Mouse (Mus musculus): ENCODE data around the gene Onecut1. TPM values are rescaled to one million over a fixed set of nuclear protein-coding genes. Genes with fewer than 3 reads are reported as not detected.
A peak's percentile ranks its signal among the peaks of the same experiment; 100 is the strongest.

The Onecut1 gene
- polyA plus RNA-seq, 1 experiment from 2014 or later, result 2.6 TPM

- Histone ChIP-seq H3K9ac (ENCODE audit: low read depth, low read length) (no peak overlapping the region), H3K36me3 (ENCODE audit: control insufficient read depth, insufficient read depth) (no peaks in the 10 kb centered on the region), H3K27ac (ENCODE audit: low read length) (no peak overlapping the region; the same call in 1 of the 2 replicates), H3K4me2 (ENCODE audit: low read depth, low read length) (peak overlapping the region; percentile 34; the same call in 1 of the 2 replicates), H3K27me3 (ENCODE audit: control insufficient read depth, insufficient read depth, low read depth, low read length) (peaks cover 58% of the 10 kb centered on the region), H3K4me3 (ENCODE audit: low read depth, low read length) (no peak overlapping the region), H3K9me3 (replicated peaks; ENCODE audit: control insufficient read depth, low read length) (no peaks in the 10 kb centered on the region), H3K4me1 (ENCODE audit: control insufficient read depth, low read depth, low read length) (no peaks in the 10 kb centered on the region; the same call in 1 of the 2 replicates)
- WGBS (ENCODE audit: insufficient replicate concordance), result 7% methylated on average over 15 of the region's 15 CpGs
- ATAC-seq (ENCODE audit: low read depth), result no peak
Observed at GRCm38 (mm10) chr9:74867641-74868205, 6.0 kb downstream of the Onecut1 start.

- no peak for ATAC-seq (ENCODE audit: low read depth)
- no peak overlapping the region for H3K4me3 ChIP-seq (ENCODE audit: low read depth, low read length)
- H3K27me3 ChIP-seq (ENCODE audit: control insufficient read depth, insufficient read depth, low read depth, low read length), result peaks cover 51% of the 10 kb centered on the region
- H3K4me2 ChIP-seq (ENCODE audit: low read depth, low read length), result no peak overlapping the region
- H3K9me3 ChIP-seq (replicated peaks; ENCODE audit: control insufficient read depth, low read length), result no peaks in the 10 kb centered on the region
- WGBS (ENCODE audit: insufficient replicate concordance), result 10% methylated on average over 22 of the region's 22 CpGs
- H3K4me1 ChIP-seq (ENCODE audit: control insufficient read depth, low read depth, low read length), result no peaks in the 10 kb centered on the region; the same call in 1 of the 2 replicates
- no peak overlapping the region for H3K9ac ChIP-seq (ENCODE audit: low read depth, low read length)
- no peaks in the 10 kb centered on the region for H3K36me3 ChIP-seq (ENCODE audit: control insufficient read depth, insufficient read depth)
- no peak overlapping the region for H3K27ac ChIP-seq (ENCODE audit: low read length)
Observed at GRCm38 (mm10) chr9:74868336-74868950, 6.7 kb downstream of the Onecut1 start.

- Histone ChIP-seq H3K9me3 (replicated peaks; ENCODE audit: control insufficient read depth, low read length) (no peaks in the 10 kb centered on the region), H3K9ac (ENCODE audit: low read depth, low read length) (no peak overlapping the region), H3K4me1 (ENCODE audit: control insufficient read depth, low read depth, low read length) (no peaks in the 10 kb centered on the region; the same call in 1 of the 2 replicates), H3K27ac (ENCODE audit: low read length) (no peak overlapping the region), H3K36me3 (ENCODE audit: control insufficient read depth, insufficient read depth) (no peaks in the 10 kb centered on the region), H3K4me3 (ENCODE audit: low read depth, low read length) (no peak overlapping the region), H3K27me3 (ENCODE audit: control insufficient read depth, insufficient read depth, low read depth, low read length) (peaks cover 26% of the 10 kb centered on the region), H3K4me2 (ENCODE audit: low read depth, low read length) (no peak overlapping the region)
- WGBS (ENCODE audit: insufficient replicate concordance), result 15% methylated on average over 13 of the region's 13 CpGs
- no peak for ATAC-seq (ENCODE audit: low read depth)
Observed at GRCm38 (mm10) chr9:74870960-74871688, 9.4 kb downstream of the Onecut1 start.

- H3K4me2 ChIP-seq (ENCODE audit: low read depth, low read length), result no peak overlapping the region
- no peaks in the 10 kb centered on the region for H3K4me1 ChIP-seq (ENCODE audit: control insufficient read depth, low read depth, low read length)
- 48% methylated on average over 6 of the region's 6 CpGs for WGBS (ENCODE audit: insufficient replicate concordance)
- H3K27me3 ChIP-seq (ENCODE audit: control insufficient read depth, insufficient read depth, low read depth, low read length), result no peaks in the 10 kb centered on the region
- no peaks in the 10 kb centered on the region for H3K9me3 ChIP-seq (replicated peaks; ENCODE audit: control insufficient read depth, low read length)
- H3K36me3 ChIP-seq (ENCODE audit: control insufficient read depth, insufficient read depth), result no peaks in the 10 kb centered on the region
- ATAC-seq (ENCODE audit: low read depth), result no peak
- no peak overlapping the region for H3K4me3 ChIP-seq (ENCODE audit: low read depth, low read length)
- H3K27ac ChIP-seq (ENCODE audit: low read length), result no peak overlapping the region
- H3K9ac ChIP-seq (ENCODE audit: low read depth, low read length), result no peak overlapping the region
Observed at GRCm38 (mm10) chr9:74876328-74876727, 14.6 kb downstream of the Onecut1 start.

GRCm38 (mm10) chr9:74877709-74878108 lies 16.0 kb downstream of the Onecut1 start:
- H3K4me3 ChIP-seq (ENCODE audit: low read depth, low read length), result no peak overlapping the region
- no peaks in the 10 kb centered on the region for H3K27me3 ChIP-seq (ENCODE audit: control insufficient read depth, insufficient read depth, low read depth, low read length)
- WGBS (ENCODE audit: insufficient replicate concordance), result 46% methylated on average over 2 of the region's 2 CpGs
- H3K9me3 ChIP-seq (replicated peaks; ENCODE audit: control insufficient read depth, low read length), result no peaks in the 10 kb centered on the region
- H3K9ac ChIP-seq (ENCODE audit: low read depth, low read length), result no peak overlapping the region
- H3K36me3 ChIP-seq (ENCODE audit: control insufficient read depth, insufficient read depth), result no peaks in the 10 kb centered on the region
- no peak overlapping the region for H3K4me2 ChIP-seq (ENCODE audit: low read depth, low read length)
- no peak overlapping the region for H3K27ac ChIP-seq (ENCODE audit: low read length)
- H3K4me1 ChIP-seq (ENCODE audit: control insufficient read depth, low read depth, low read length), result no peaks in the 10 kb centered on the region
- peak; percentile 48 for ATAC-seq (ENCODE audit: low read depth)

- no peak for ATAC-seq (ENCODE audit: low read depth)
Observed at GRCm38 (mm10) chr9:74887866-74888265, 26.1 kb downstream of the Onecut1 start.

GRCm38 (mm10) chr9:74896742-74897141 lies 35.0 kb downstream of the Onecut1 start:
- Histone ChIP-seq H3K9ac (ENCODE audit: low read depth, low read length) (no peak overlapping the region), H3K36me3 (ENCODE audit: control insufficient read depth, insufficient read depth) (no peaks in the 10 kb centered on the region), H3K27me3 (ENCODE audit: control insufficient read depth, insufficient read depth, low read depth, low read length) (no peaks in the 10 kb centered on the region), H3K27ac (ENCODE audit: low read length) (no peak overlapping the region), H3K9me3 (replicated peaks; ENCODE audit: control insufficient read depth, low read length) (no peaks in the 10 kb centered on the region), H3K4me1 (ENCODE audit: control insufficient read depth, low read depth, low read length) (no peaks in the 10 kb centered on the region), H3K4me3 (ENCODE audit: low read depth, low read length) (no peak overlapping the region), H3K4me2 (ENCODE audit: low read depth, low read length) (no peak overlapping the region)
- 60% methylated on average over 7 of the region's 7 CpGs for WGBS (ENCODE audit: insufficient replicate concordance)
- ATAC-seq (ENCODE audit: low read depth), result no peak

More at GRCm38 (mm10) chr9:74887866-74888265, 26.1 kb downstream of the Onecut1 start:
- Histone ChIP-seq H3K4me1 (ENCODE audit: control insufficient read depth, low read depth, low read length) (no peaks in the 10 kb centered on the region), H3K9me3 (replicated peaks; ENCODE audit: control insufficient read depth, low read length) (no peaks in the 10 kb centered on the region), H3K27ac (ENCODE audit: low read length) (no peak overlapping the region), H3K36me3 (ENCODE audit: control insufficient read depth, insufficient read depth) (no peaks in the 10 kb centered on the region), H3K27me3 (ENCODE audit: control insufficient read depth, insufficient read depth, low read depth, low read length) (no peaks in the 10 kb centered on the region), H3K4me2 (ENCODE audit: low read depth, low read length) (no peak overlapping the region), H3K4me3 (ENCODE audit: low read depth, low read length) (no peak overlapping the region), H3K9ac (ENCODE audit: low read depth, low read length) (no peak overlapping the region)
- 51% methylated on average over 4 of the region's 4 CpGs for WGBS (ENCODE audit: insufficient replicate concordance)

- H3K27ac ChIP-seq (ENCODE audit: low read length), result no peak overlapping the region
- WGBS (ENCODE audit: insufficient replicate concordance), result 49% methylated on average over 4 of the region's 4 CpGs
- ATAC-seq (ENCODE audit: low read depth), result no peak
- no peaks in the 10 kb centered on the region for H3K27me3 ChIP-seq (ENCODE audit: control insufficient read depth, insufficient read depth, low read depth, low read length)
- no peak overlapping the region for H3K4me2 ChIP-seq (ENCODE audit: low read depth, low read length)
- H3K9me3 ChIP-seq (replicated peaks; ENCODE audit: control insufficient read depth, low read length), result no peaks in the 10 kb centered on the region
- H3K9ac ChIP-seq (ENCODE audit: low read depth, low read length), result no peak overlapping the region
- no peaks in the 10 kb centered on the region for H3K4me1 ChIP-seq (ENCODE audit: control insufficient read depth, low read depth, low read length)
- H3K4me3 ChIP-seq (ENCODE audit: low read depth, low read length), result no peak overlapping the region
- no peaks in the 10 kb centered on the region for H3K36me3 ChIP-seq (ENCODE audit: control insufficient read depth, insufficient read depth)
Observed at GRCm38 (mm10) chr9:74897375-74897982, 35.8 kb downstream of the Onecut1 start.
